Mouse (Mus musculus) embryonic fibroblast, embryonic 13.5 days (primary cell): Measurements from ENCODE around the gene Rad51b.

Experiments used
- CTCF ChIP-seq: IDR thresholded peaks from 2 replicates; pipeline ENCODE4 v1.5.1; 2011; ENCODE audit warnings: mild to moderate bottlenecking, control low read depth, low read length, moderate library complexity, borderline replicate concordance; ENCODE audit not compliant: insufficient read depth
- POLR2A ChIP-seq: IDR thresholded peaks from 2 replicates; pipeline ENCODE4 v1.6.1; 2011; ENCODE audit warnings: low read depth, mild to moderate bottlenecking, control low read depth, low read length, moderate library complexity

- TF ChIP-seq CTCF, result no peak
- TF ChIP-seq POLR2A, result no peak
Observed at GRCm38 (mm10) chr12:79584556-79585307, 287.6 kb downstream of the Rad51b start.
